Comparison of ENCODE assay signal across 15 mouse cellular contexts in genomic region chr2:116053931-116054330, GRCm38 (mm10). TPM values are rescaled to one million over a fixed set of nuclear protein-coding genes. Genes with fewer than 3 reads are reported as not detected.
DNase-seq lines count a peak whose midpoint lies in the region; ATAC-seq and TF ChIP-seq lines count a peak whose summit lies in the region.
"Had no signal": no experiment of that assay in that cellular context is flagged by ENCODE, and none has a peak within 500 bp of the region (broad histone marks: within the 10 kb centered on the region; RNA-seq: fewer than 3 reads in every experiment).

No protein-coding gene starts in this region.

- no peak for TF ChIP-seq CTCF in heart, adult 2 months (IDR thresholded peaks at IDR 0.05)
- TF ChIP-seq CTCF in gastrocnemius, adult 2 months (IDR thresholded peaks at IDR 0.05), result no peak

- no peak overlapping the region for H3K4me3 ChIP-seq in heart, adult 2 months
- H3K4me3 ChIP-seq in neural tube, embryonic 11.5 days (ENCODE audit: low read depth, low read length), result no peak overlapping the region
- peak overlapping the region; percentile 18; the same call in 1 of the 2 replicates for H3K4me3 ChIP-seq in midbrain, embryonic 12.5 days
- H3K4me3 ChIP-seq in gastrocnemius, adult 2 months, result no peak overlapping the region
- H3K4me3 ChIP-seq: heart, embryonic 10.5 days; left cerebral cortex, adult 2 months; liver, embryonic 13.5 days had no signal

- no peaks in the 10 kb centered on the region for H3K9me3 ChIP-seq in neural tube, embryonic 11.5 days (ENCODE audit: control insufficient read depth, low read length)
- no peaks in the 10 kb centered on the region for H3K9me3 ChIP-seq in midbrain, embryonic 12.5 days
- H3K9me3 ChIP-seq: heart, embryonic 10.5 days; liver, embryonic 13.5 days had no signal

- WGBS in heart, adult 2 months, result 77% methylated on average over 5 of the region's 5 CpGs
- 79% methylated on average over 5 of the region's 5 CpGs for WGBS in neural tube, embryonic 11.5 days
- 64% methylated on average over 5 of the region's 5 CpGs for WGBS in midbrain, embryonic 12.5 days

- no peaks in the 10 kb centered on the region for H3K27me3 ChIP-seq in heart, adult 2 months (ENCODE audit: control insufficient read depth, insufficient read depth, low read length)
- no peaks in the 10 kb centered on the region for H3K27me3 ChIP-seq in neural tube, embryonic 11.5 days (ENCODE audit: control insufficient read depth, insufficient read depth, low read length)
- peaks cover 5% of the 10 kb centered on the region for H3K27me3 ChIP-seq in midbrain, embryonic 12.5 days

- no peak for TF ChIP-seq EP300 in heart, adult 2 months (IDR thresholded peaks at IDR 0.05; ENCODE audit: insufficient read depth, low read depth, low read length)

- 0 out of 2 replicates have a peak overlapping the region, but pooled peaks have one; percentile 9 for H3K4me2 ChIP-seq in neural tube, embryonic 11.5 days (ENCODE audit: low read depth)
- H3K4me2 ChIP-seq in midbrain, embryonic 12.5 days (replicated peaks), result peak overlapping the region; percentile 32
- H3K4me2 ChIP-seq: liver, embryonic 13.5 days had no signal

- H3K36me3 ChIP-seq in heart, adult 2 months (ENCODE audit: control insufficient read depth, insufficient read depth, low read length), result peaks cover 28% of the 10 kb centered on the region
- no peaks in the 10 kb centered on the region; the same call in 1 of the 2 replicates for H3K36me3 ChIP-seq in neural tube, embryonic 11.5 days (ENCODE audit: control insufficient read depth, insufficient read depth, low read length)
- H3K36me3 ChIP-seq in midbrain, embryonic 12.5 days, result no peaks in the 10 kb centered on the region
- H3K36me3 ChIP-seq: liver, embryonic 13.5 days had no signal

- TF ChIP-seq POLR2A in heart, adult 2 months (IDR thresholded peaks at IDR 0.05; ENCODE audit: insufficient read depth, low read depth, low read length), result no peak

- peaks cover 9% of the 10 kb centered on the region for H3K4me1 ChIP-seq in heart, adult 2 months (ENCODE audit: control insufficient read depth, insufficient read depth, low read length)
- H3K4me1 ChIP-seq in neural tube, embryonic 11.5 days (ENCODE audit: control insufficient read depth, insufficient read depth, low read length), result peaks cover 35% of the 10 kb centered on the region
- peaks cover 53% of the 10 kb centered on the region for H3K4me1 ChIP-seq in midbrain, embryonic 12.5 days
- H3K4me1 ChIP-seq: liver, embryonic 13.5 days had no signal

- intact Hi-C loops in heart, adult 2 months (cut with DNase I), result no loop called here
- intact Hi-C loops in heart, postnatal 36 days (cut with DNase I), result no loop called here
- intact Hi-C loops in gastrocnemius, adult 2 months (cut with DNase I), result no loop called here
- intact Hi-C loops in gastrocnemius, postnatal 36 days (cut with DNase I), result no loop called here

- DNase-seq in heart, adult 2 months, result no peak
- DNase-seq in heart, postnatal 36 days, result no peak
- no peak for DNase-seq in neural tube, embryonic 11.5 days (ENCODE audit: low spot score)
- no peak for DNase-seq in neural tube, embryonic 10.5 days (ENCODE audit: extremely low spot score, low spot score)
- no peak for DNase-seq in gastrocnemius, adult 2 months
- DNase-seq in gastrocnemius, postnatal 36 days, result no peak
- DNase-seq: adrenal gland, postnatal 10 days; kidney, postnatal 36 days; liver, embryonic 13.5 days; lung, postnatal 4 days; thymus, adult 18-20 months had no signal

- H3K9ac ChIP-seq in heart, adult 2 months (ENCODE audit: low read depth, low read length), result no peak overlapping the region
- H3K9ac ChIP-seq in neural tube, embryonic 11.5 days (ENCODE audit: low read length), result no peak overlapping the region
- H3K9ac ChIP-seq in midbrain, embryonic 12.5 days (replicated peaks), result no peak overlapping the region
- H3K9ac ChIP-seq: liver, embryonic 13.5 days had no signal

- H3K79me2 ChIP-seq in heart, adult 2 months (replicated peaks; ENCODE audit: control insufficient read depth, insufficient read depth, low read length), result peaks cover 2% of the 10 kb centered on the region; the same call in 1 of the 2 replicates

- peak overlapping the region; percentile 70 for H3K27ac ChIP-seq in heart, adult 2 months
- no peak overlapping the region for H3K27ac ChIP-seq in neural tube, embryonic 11.5 days (ENCODE audit: low read depth, low read length)
- H3K27ac ChIP-seq in midbrain, embryonic 12.5 days (replicated peaks), result no peak overlapping the region
- no peak overlapping the region for H3K27ac ChIP-seq in gastrocnemius, adult 2 months
- H3K27ac ChIP-seq: heart, embryonic 10.5 days; left cerebral cortex, adult 2 months; liver, embryonic 13.5 days had no signal

- no peak for ATAC-seq in neural tube, embryonic 11.5 days (ENCODE audit: insufficient read depth, low FRiP score, low TSS enrichment)
- ATAC-seq in midbrain, embryonic 12.5 days (ENCODE audit: low FRiP score, low read depth), result no peak
- no peak for ATAC-seq in erythroid progenitor cell, adult 5-6 weeks (replicated peaks; ENCODE audit: low FRiP score, poor library complexity, severe bottlenecking)

RNA-seq across cellular contexts. Expression of gene Meis2, which starts 11.7 kb away (rescaled TPM):
- total RNA-seq in heart, adult 2 months (2021), result 10 to 100 TPM; 24.9 to 30.4 TPM
- polyA plus RNA-seq in heart, adult 2 months (2012; rRNA removed), result 16.9 and 22.4 TPM in 2 replicates
- 10 to 100 TPM; 20.8 to 27.4 TPM for total RNA-seq in heart, postnatal 36 days (2021)
- polyA plus RNA-seq in neural tube, embryonic 11.5 days (2014; fragmentation: Nextera tagmentation; extraction: Ambion mirVana), result 111 and 117 TPM in 2 replicates
- 76.1 and 92.1 TPM in 2 replicates for polyA plus RNA-seq in midbrain, embryonic 12.5 days (2016; fragmentation: Nextera tagmentation; extraction: Ambion mirVana)
- 1 to 10 TPM in 1 of 2 experiments, under 1 TPM in 1; 0.84 to 1.3 TPM for total RNA-seq in gastrocnemius, adult 2 months (2021)
- not detected in 2 replicates for total RNA-seq in erythroid progenitor cell, adult 5-6 weeks (2015; ENCODE audit: low replicate concordance)
- not detected in 2 replicates for total RNA-seq in erythroid progenitor cell, adult 5-6 weeks (2017; ENCODE audit: low replicate concordance)
- under 1 TPM; 0.86 to 0.97 TPM for total RNA-seq in gastrocnemius, postnatal 36 days (2021)

Comparison
In these comparisons a context has a peak if more than half of its experiments do, and no peak if none do; other contexts are left out.
1. RNA of gene Meis2, which starts 11.7 kb away (total RNA-seq): 24.9 to 30.4 TPM in heart, adult 2 months and 20.8 to 27.4 TPM in heart, postnatal 36 days; 0.84 to 1.3 TPM in gastrocnemius, adult 2 months, 0.86 to 0.97 TPM in gastrocnemius, postnatal 36 days and not detected in erythroid progenitor cell, adult 5-6 weeks; every median in the first group is over 4 times any median in the second.